Mouse (Mus musculus): ENCODE measurements around the gene Ube2b. TPM values are rescaled to one million over a fixed set of nuclear protein-coding genes. Genes with fewer than 3 reads are reported as not detected.

Ube2b gene
- polyA plus RNA-seq, 1 experiment from 2014 or later: 88.5 TPM

- Histone ChIP-seq H3K4me2 (no peak overlapping the region), H3K36me3 (ENCODE audit: control insufficient read depth, insufficient read depth, low read length) (no peaks in the 10 kb centered on the region), H3K4me3 (ENCODE audit: low read depth, low read length) (no peak overlapping the region), H3K9me3 (ENCODE audit: control insufficient read depth, low read length) (no peaks in the 10 kb centered on the region), H3K27me3 (replicated peaks; ENCODE audit: control insufficient read depth, insufficient read depth, low read length) (no peaks in the 10 kb centered on the region), H3K27ac (ENCODE audit: low read depth, low read length) (no peak overlapping the region), H3K9ac (ENCODE audit: low read depth, low read length) (no peak overlapping the region), H3K4me1 (replicated peaks; ENCODE audit: control insufficient read depth, insufficient read depth, low read length) (peaks cover 4% of the 10 kb centered on the region; the same call in 1 of the 2 replicates)
- ATAC-seq (replicated peaks; ENCODE audit: low FRiP score): no peak
- WGBS: 75% methylated on average over 12 of the region's 12 CpGs
- no peak for DNase-seq (ENCODE audit: low spot score)
Observed at GRCm38 (mm10) chr11:51938817-51939589, 61.6 kb downstream of the Ube2b start.

GRCm38 (mm10) chr11:51937361-51937781 is 63.2 kb downstream of the Ube2b start:
- peaks cover 4% of the 10 kb centered on the region; the same call in 1 of the 2 replicates for H3K4me1 ChIP-seq (replicated peaks; ENCODE audit: control insufficient read depth, insufficient read depth, low read length)
- no peak overlapping the region for H3K9ac ChIP-seq (ENCODE audit: low read depth, low read length)
- H3K27me3 ChIP-seq (replicated peaks; ENCODE audit: control insufficient read depth, insufficient read depth, low read length): no peaks in the 10 kb centered on the region
- no peaks in the 10 kb centered on the region for H3K36me3 ChIP-seq (ENCODE audit: control insufficient read depth, insufficient read depth, low read length)
- ATAC-seq (replicated peaks; ENCODE audit: low FRiP score) (no peak), DNase-seq (ENCODE audit: low spot score) (no peak)
- no peaks in the 10 kb centered on the region for H3K9me3 ChIP-seq (ENCODE audit: control insufficient read depth, low read length)
- no peak overlapping the region for H3K27ac ChIP-seq (ENCODE audit: low read depth, low read length)
- no peak overlapping the region for H3K4me3 ChIP-seq (ENCODE audit: low read depth, low read length)
- no peak overlapping the region for H3K4me2 ChIP-seq
- 80% methylated on average over 6 of the region's 6 CpGs for WGBS

GRCm38 (mm10) chr11:51935636-51936434 is 64.7 kb downstream of the Ube2b start:
- no peak for ATAC-seq (replicated peaks; ENCODE audit: low FRiP score)
- Histone ChIP-seq H3K9me3 (ENCODE audit: control insufficient read depth, low read length) (no peaks in the 10 kb centered on the region), H3K9ac (ENCODE audit: low read depth, low read length) (no peak overlapping the region), H3K4me3 (ENCODE audit: low read depth, low read length) (no peak overlapping the region), H3K36me3 (ENCODE audit: control insufficient read depth, insufficient read depth, low read length) (no peaks in the 10 kb centered on the region), H3K27ac (ENCODE audit: low read depth, low read length) (no peak overlapping the region), H3K4me2 (no peak overlapping the region), H3K27me3 (replicated peaks; ENCODE audit: control insufficient read depth, insufficient read depth, low read length) (no peaks in the 10 kb centered on the region), H3K4me1 (replicated peaks; ENCODE audit: control insufficient read depth, insufficient read depth, low read length) (peaks cover 4% of the 10 kb centered on the region; the same call in 1 of the 2 replicates)
- 55% methylated on average over 5 of the region's 5 CpGs for WGBS
- no peak for DNase-seq (ENCODE audit: low spot score)

Other genes with a start within 250 kb of the Ube2b start
- gene Sec24a, start 237.1 kb downstream of the Ube2b start, polyA plus RNA-seq (2014; fragmentation: Nextera tagmentation; extraction: Ambion mirVana): 16.8 and 18.1 TPM in 2 replicates
- gene Sar1b, start 237.1 kb downstream of the Ube2b start, polyA plus RNA-seq (2014; fragmentation: Nextera tagmentation; extraction: Ambion mirVana): 110 and 122 TPM in 2 replicates
- 0.59 and 1.2 TPM in 2 replicates for gene Jade2, start 143.1 kb downstream of the Ube2b start, polyA plus RNA-seq (2014; fragmentation: Nextera tagmentation; extraction: Ambion mirVana)
- gene Cdkn2aipnl, start 33.1 kb downstream of the Ube2b start, polyA plus RNA-seq (2014; fragmentation: Nextera tagmentation; extraction: Ambion mirVana): 114 and 125 TPM in 2 replicates
- 3.4 and 3.8 TPM in 2 replicates for gene Cdkl3, start 3.5 kb upstream of the Ube2b start, polyA plus RNA-seq (2014; fragmentation: Nextera tagmentation; extraction: Ambion mirVana)
- 69.4 and 76.3 TPM in 2 replicates for gene Ppp2ca, start 97.9 kb upstream of the Ube2b start, polyA plus RNA-seq (2014; fragmentation: Nextera tagmentation; extraction: Ambion mirVana)
- not detected in 2 replicates for gene Olfr1373, start 144.8 kb upstream of the Ube2b start, polyA plus RNA-seq (2014; fragmentation: Nextera tagmentation; extraction: Ambion mirVana)
- not detected in 2 replicates for gene Olfr1371, start 213.2 kb upstream of the Ube2b start, polyA plus RNA-seq (2014; fragmentation: Nextera tagmentation; extraction: Ambion mirVana)
- gene Skp1a, start 231.2 kb upstream of the Ube2b start, polyA plus RNA-seq (2014; fragmentation: Nextera tagmentation; extraction: Ambion mirVana): 503 and 546 TPM in 2 replicates